Mouse (Mus musculus): ENCODE measurements around the gene Pik3r1. TPM values are rescaled to one million over a fixed set of nuclear protein-coding genes. Genes with fewer than 3 reads are reported as not detected.

Pik3r1 gene
- polyA plus RNA-seq (2014; fragmentation: Nextera tagmentation; extraction: Ambion mirVana): 17.0 and 20.6 TPM in 2 replicates

DNA sequence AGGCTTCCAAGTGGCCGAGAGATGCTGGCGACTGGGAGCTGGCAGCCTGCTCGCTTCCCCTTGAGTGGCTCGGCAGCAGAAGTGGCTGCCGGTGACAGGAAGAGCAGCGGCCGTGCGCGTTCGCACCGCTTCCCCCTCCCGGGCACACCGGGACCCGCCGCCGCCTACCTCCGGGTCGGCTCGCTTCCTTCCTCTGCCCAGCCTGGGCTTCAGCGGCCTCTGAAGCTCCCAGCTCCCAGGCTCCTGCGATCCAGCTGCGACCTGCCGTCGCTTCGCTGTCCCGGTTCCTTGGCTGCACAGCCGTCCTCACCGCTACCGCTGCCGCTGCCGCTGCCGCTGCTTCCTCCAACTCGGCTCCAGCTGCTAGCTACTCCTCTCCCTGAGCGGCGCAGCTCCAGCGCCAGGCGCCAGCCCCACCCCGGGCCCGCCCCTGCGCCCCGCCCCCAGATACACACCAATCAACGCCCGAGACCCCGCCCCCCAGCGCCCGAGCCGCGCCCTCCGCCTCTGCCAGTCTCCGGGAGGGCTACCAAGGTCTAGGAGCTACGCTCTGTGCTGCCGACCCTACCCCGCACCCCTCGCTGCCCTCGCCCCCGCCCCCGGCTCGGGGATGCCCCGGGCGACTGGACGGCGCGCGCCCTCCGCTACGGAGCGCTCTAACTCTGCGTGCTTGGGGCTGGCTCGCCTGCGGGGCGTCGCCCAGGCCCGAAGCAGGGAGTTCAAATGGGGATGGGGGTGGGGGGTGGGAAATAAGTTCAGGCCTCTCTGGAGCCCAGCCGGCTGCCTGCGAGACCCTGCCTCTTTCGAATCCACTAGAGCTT is at the start of gene Pik3r1:
Gene Pik3r1 (minus strand): TSS at position 409 of the 821 bp plus-strand sequence.
- peak within 1 kb of the TSS; percentile 71 for H3K9ac ChIP-seq (replicated peaks; ENCODE audit: low read length)
- peak within 1 kb of the TSS; percentile 87 for H3K4me2 ChIP-seq (ENCODE audit: low read depth, low read length)
- no peaks in the 10 kb centered on the region for H3K9me3 ChIP-seq (replicated peaks; ENCODE audit: control insufficient read depth, low read length)
- DNase-seq (ENCODE audit: low spot score) (peak; percentile 96), ATAC-seq (replicated peaks; ENCODE audit: insufficient number of reproducible peaks, low FRiP score, low TSS enrichment, low read depth) (peak; percentile 97)
- H3K4me1 ChIP-seq (ENCODE audit: control insufficient read depth, insufficient read depth, low read length): no peaks in the 10 kb centered on the region
- H3K4me3 ChIP-seq (ENCODE audit: low read depth, low read length): peak within 1 kb of the TSS; percentile 69
- 1% methylated on average over 71 of the region's 76 CpGs for WGBS
- peak within 1 kb of the TSS; percentile 89 for H3K27ac ChIP-seq (replicated peaks; ENCODE audit: low read depth, low read length)
- no peaks in the 10 kb centered on the region for H3K27me3 ChIP-seq (ENCODE audit: control insufficient read depth, insufficient read depth, low read length)
- H3K36me3 ChIP-seq (replicated peaks; ENCODE audit: control insufficient read depth, insufficient read depth, low read depth, low read length): no peaks in the 10 kb centered on the region

- H3K27ac ChIP-seq (replicated peaks; ENCODE audit: low read depth, low read length): no peak overlapping the region
These were observed 45.4 kb upstream of the Pik3r1 start for GRCm38 (mm10) chr13:101813267-101813900.

DNA sequence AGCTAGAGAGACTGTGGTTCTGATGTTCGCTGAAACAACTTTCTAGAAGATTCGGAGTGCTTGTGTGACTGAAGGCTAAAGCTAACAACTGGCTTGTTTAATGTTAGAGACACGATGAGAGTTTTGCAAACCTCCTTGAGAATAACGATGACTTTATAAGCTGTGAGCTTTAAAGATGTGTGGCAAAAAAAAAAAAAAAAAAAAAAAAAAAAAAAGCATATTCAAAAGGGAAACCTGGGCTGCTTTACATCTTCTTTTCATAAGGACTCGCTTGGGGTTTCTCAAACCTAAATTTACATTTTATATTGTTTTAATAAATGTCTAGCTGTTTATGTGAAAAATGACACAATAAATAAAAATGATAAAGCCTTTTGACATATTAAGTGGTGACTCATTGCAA is 44.3 kb upstream of the Pik3r1 start:
- Histone ChIP-seq H3K4me1 (ENCODE audit: control insufficient read depth, insufficient read depth, low read length) (no peaks in the 10 kb centered on the region), H3K9me3 (replicated peaks; ENCODE audit: control insufficient read depth, low read length) (no peaks in the 10 kb centered on the region), H3K27ac (replicated peaks; ENCODE audit: low read depth, low read length) (no peak overlapping the region), H3K27me3 (ENCODE audit: control insufficient read depth, insufficient read depth, low read length) (no peaks in the 10 kb centered on the region), H3K36me3 (replicated peaks; ENCODE audit: control insufficient read depth, insufficient read depth, low read depth, low read length) (no peaks in the 10 kb centered on the region), H3K4me2 (ENCODE audit: low read depth, low read length) (no peak overlapping the region), H3K4me3 (ENCODE audit: low read depth, low read length) (no peak overlapping the region), H3K9ac (replicated peaks; ENCODE audit: low read length) (no peak overlapping the region)
- no peak for ATAC-seq (replicated peaks; ENCODE audit: insufficient number of reproducible peaks, low FRiP score, low TSS enrichment, low read depth)
- WGBS: 78% methylated on average over 5 of the region's 5 CpGs
- no peak for DNase-seq (ENCODE audit: low spot score)

More at GRCm38 (mm10) chr13:101813267-101813900, 45.4 kb upstream of the Pik3r1 start:
- ATAC-seq (replicated peaks; ENCODE audit: insufficient number of reproducible peaks, low FRiP score, low TSS enrichment, low read depth): peak; percentile 70; the same call in 1 of the 2 replicates
- 17% methylated on average over 10 of the region's 10 CpGs for WGBS
- Histone ChIP-seq H3K27me3 (ENCODE audit: control insufficient read depth, insufficient read depth, low read length) (no peaks in the 10 kb centered on the region), H3K36me3 (replicated peaks; ENCODE audit: control insufficient read depth, insufficient read depth, low read depth, low read length) (no peaks in the 10 kb centered on the region), H3K9ac (replicated peaks; ENCODE audit: low read length) (no peak overlapping the region), H3K4me2 (ENCODE audit: low read depth, low read length) (no peak overlapping the region), H3K9me3 (replicated peaks; ENCODE audit: control insufficient read depth, low read length) (no peaks in the 10 kb centered on the region), H3K4me3 (ENCODE audit: low read depth, low read length) (no peak overlapping the region), H3K4me1 (ENCODE audit: control insufficient read depth, insufficient read depth, low read length) (no peaks in the 10 kb centered on the region)
- peak; percentile 82 for DNase-seq (ENCODE audit: low spot score)

GRCm38 (mm10) chr13:101811882-101812281 is 43.9 kb upstream of the Pik3r1 start:
- Histone ChIP-seq H3K27ac (replicated peaks; ENCODE audit: low read depth, low read length) (no peak overlapping the region), H3K9me3 (replicated peaks; ENCODE audit: control insufficient read depth, low read length) (no peaks in the 10 kb centered on the region), H3K9ac (replicated peaks; ENCODE audit: low read length) (no peak overlapping the region; the same call in 1 of the 2 replicates), H3K4me2 (ENCODE audit: low read depth, low read length) (no peak overlapping the region), H3K36me3 (replicated peaks; ENCODE audit: control insufficient read depth, insufficient read depth, low read depth, low read length) (no peaks in the 10 kb centered on the region), H3K27me3 (ENCODE audit: control insufficient read depth, insufficient read depth, low read length) (no peaks in the 10 kb centered on the region), H3K4me1 (ENCODE audit: control insufficient read depth, insufficient read depth, low read length) (no peaks in the 10 kb centered on the region), H3K4me3 (ENCODE audit: low read depth, low read length) (no peak overlapping the region)
- ATAC-seq (replicated peaks; ENCODE audit: insufficient number of reproducible peaks, low FRiP score, low TSS enrichment, low read depth) (no peak), DNase-seq (ENCODE audit: low spot score) (no peak)
- 56% methylated on average over 9 of the region's 9 CpGs for WGBS

- H3K9me3 ChIP-seq (replicated peaks; ENCODE audit: control insufficient read depth, low read length): no peaks in the 10 kb centered on the region
- H3K4me3 ChIP-seq (ENCODE audit: low read depth, low read length): no peak overlapping the region
- no peaks in the 10 kb centered on the region for H3K36me3 ChIP-seq (replicated peaks; ENCODE audit: control insufficient read depth, insufficient read depth, low read depth, low read length)
- H3K9ac ChIP-seq (replicated peaks; ENCODE audit: low read length): no peak overlapping the region
- H3K27me3 ChIP-seq (ENCODE audit: control insufficient read depth, insufficient read depth, low read length): no peaks in the 10 kb centered on the region
- H3K4me1 ChIP-seq (ENCODE audit: control insufficient read depth, insufficient read depth, low read length): no peaks in the 10 kb centered on the region
- H3K4me2 ChIP-seq (ENCODE audit: low read depth, low read length): no peak overlapping the region
- WGBS: 80% methylated on average over 7 of the region's 7 CpGs
- no peak for ATAC-seq (replicated peaks; ENCODE audit: insufficient number of reproducible peaks, low FRiP score, low TSS enrichment, low read depth)
- H3K27ac ChIP-seq (replicated peaks; ENCODE audit: low read depth, low read length): no peak overlapping the region
- DNase-seq (ENCODE audit: low spot score): no peak
These were observed 42.6 kb upstream of the Pik3r1 start for GRCm38 (mm10) chr13:101810667-101811066.

GRCm38 (mm10) chr13:101809796-101810195 is 41.8 kb upstream of the Pik3r1 start:
- ATAC-seq (replicated peaks; ENCODE audit: insufficient number of reproducible peaks, low FRiP score, low TSS enrichment, low read depth) (no peak), DNase-seq (ENCODE audit: low spot score) (no peak)
- no peaks in the 10 kb centered on the region for H3K4me1 ChIP-seq (ENCODE audit: control insufficient read depth, insufficient read depth, low read length)
- no peaks in the 10 kb centered on the region for H3K36me3 ChIP-seq (replicated peaks; ENCODE audit: control insufficient read depth, insufficient read depth, low read depth, low read length)
- H3K27me3 ChIP-seq (ENCODE audit: control insufficient read depth, insufficient read depth, low read length): no peaks in the 10 kb centered on the region
- H3K27ac ChIP-seq (replicated peaks; ENCODE audit: low read depth, low read length): no peak overlapping the region
- H3K4me2 ChIP-seq (ENCODE audit: low read depth, low read length): no peak overlapping the region
- no peak overlapping the region for H3K9ac ChIP-seq (replicated peaks; ENCODE audit: low read length)
- 85% methylated on average over 3 of the region's 3 CpGs for WGBS
- no peak overlapping the region for H3K4me3 ChIP-seq (ENCODE audit: low read depth, low read length)
- H3K9me3 ChIP-seq (replicated peaks; ENCODE audit: control insufficient read depth, low read length): no peaks in the 10 kb centered on the region

GRCm38 (mm10) chr13:101805559-101806091 is 37.6 kb upstream of the Pik3r1 start:
- Histone ChIP-seq H3K36me3 (replicated peaks; ENCODE audit: control insufficient read depth, insufficient read depth, low read depth, low read length) (no peaks in the 10 kb centered on the region), H3K4me2 (ENCODE audit: low read depth, low read length) (no peak overlapping the region), H3K27me3 (ENCODE audit: control insufficient read depth, insufficient read depth, low read length) (no peaks in the 10 kb centered on the region), H3K4me3 (ENCODE audit: low read depth, low read length) (no peak overlapping the region), H3K9me3 (replicated peaks; ENCODE audit: control insufficient read depth, low read length) (no peaks in the 10 kb centered on the region), H3K27ac (replicated peaks; ENCODE audit: low read depth, low read length) (no peak overlapping the region), H3K4me1 (ENCODE audit: control insufficient read depth, insufficient read depth, low read length) (no peaks in the 10 kb centered on the region), H3K9ac (replicated peaks; ENCODE audit: low read length) (no peak overlapping the region)
- DNase-seq (ENCODE audit: low spot score): no peak
- WGBS: 69% methylated on average over 3 of the region's 3 CpGs
- ATAC-seq (replicated peaks; ENCODE audit: insufficient number of reproducible peaks, low FRiP score, low TSS enrichment, low read depth): no peak

Data from embryonic facial prominence, embryonic 11.5 days (tissue).